Mouse (Mus musculus) C2C12 (cell line): Measurements from ENCODE around the gene Grik4.

Experiments
- CEBPB ChIP-seq: IDR thresholded peaks from one replicate; pipeline ENCODE4 v1.6.1; 2011; ENCODE audit warnings: low read depth, mild to moderate bottlenecking, control low read depth, moderate library complexity
- CTCF ChIP-seq: IDR thresholded peaks from one replicate; pipeline ENCODE4 v1.5.1; 2011; ENCODE audit not compliant: control insufficient read depth, insufficient read depth, insufficient read length
- MYOG ChIP-seq: IDR thresholded peaks from one replicate; pipeline ENCODE4 v1.6.1; 2011; ENCODE audit not compliant: control insufficient read depth, insufficient read length; ENCODE audit errors: extremely low read depth

GRCm38 (mm10) chr9:42555186-42555585 is 389.1 kb downstream of the Grik4 start:
- TF ChIP-seq CTCF (no peak), CEBPB (no peak), MYOG (no peak)
